Mouse (Mus musculus) MEL (cell line): ENCODE measurements around the gene Iqsec3. TPM values are rescaled to one million over a fixed set of nuclear protein-coding genes. Genes with fewer than 3 reads are reported as not detected.

Experiments
- DNase-seq: peaks from one replicate; pipeline ENCODE4 v3.0.0; 2011; ENCODE audit warnings: low read depth, low spot score
- H3K27ac ChIP-seq: 2 replicates; pipeline ENCODE4 v1.5.1; 2012; ENCODE audit warnings: low read depth, mild to moderate bottlenecking, control low read depth, low read length, moderate library complexity; ENCODE audit not compliant: control insufficient read depth
- H3K27me3 ChIP-seq, 2 experiments: fragments of 150-350 bp in 1 of 2; sonication (generic) in 1 of 2; 2 replicates each; pipeline ENCODE4 v1.6.1; 2012; ENCODE audit warnings: low read length in 2 of 2, mild to moderate bottlenecking in 2 of 2, improper control_type of control experiment in 1 of 2, moderate library complexity in 1 of 2; ENCODE audit not compliant: insufficient read depth in 2 of 2, control insufficient read depth in 1 of 2
- H3K36me3 ChIP-seq, 2 experiments: 2 replicates each; pipeline ENCODE4 v1.6.1; 2012 to 2014; ENCODE audit warnings: low read length in 2 of 2, improper control_type of control experiment in 1 of 2, inconsistent platforms in 1 of 2, mild to moderate bottlenecking in 1 of 2; ENCODE audit not compliant: insufficient read depth in 2 of 2, control insufficient read depth in 1 of 2
- H3K4me1 ChIP-seq, 2 experiments: fragments of 150-350 bp in 1 of 2; sonication (generic) in 1 of 2; 2 replicates each; pipeline ENCODE4 v1.6.1; 2012; ENCODE audit warnings: low read length in 2 of 2, improper control_type of control experiment in 1 of 2, mild to moderate bottlenecking in 1 of 2; ENCODE audit not compliant: insufficient read depth in 2 of 2, control insufficient read depth in 1 of 2
- H3K4me3 ChIP-seq, 2 experiments: fragments of 150-350 bp in 1 of 2; sonication (generic) in 1 of 2; 2 replicates each; pipeline ENCODE4 v1.5.1; 2012; ENCODE audit warnings: low read depth in 2 of 2, low read length in 2 of 2, mild to moderate bottlenecking in 2 of 2, moderate library complexity in 2 of 2, control low read depth in 1 of 2, improper control_type of control experiment in 1 of 2; ENCODE audit not compliant: control insufficient read depth in 1 of 2, insufficient read depth in 1 of 2
- H3K79me2 ChIP-seq: 2 replicates; pipeline ENCODE4 v1.6.1; 2012; ENCODE audit warnings: mild to moderate bottlenecking, low read length, moderate library complexity; ENCODE audit not compliant: control insufficient read depth, poor library complexity, insufficient read depth
- H3K9ac ChIP-seq: 2 replicates; pipeline ENCODE4 v1.6.1; 2012; ENCODE audit warnings: low read depth, mild to moderate bottlenecking, control low read depth, low read length, moderate library complexity; ENCODE audit not compliant: control insufficient read depth, poor library complexity, severe bottlenecking
- H3K9me3 ChIP-seq: fragments of 150-350 bp; sonication (generic); replicated peaks from 2 replicates; pipeline ENCODE4 v1.6.1; 2012; ENCODE audit warnings: mild to moderate bottlenecking, low read length, improper control_type of control experiment, moderate library complexity; ENCODE audit not compliant: insufficient read depth
- CHD1 ChIP-seq: IDR thresholded peaks from 2 replicates; pipeline ENCODE4 v1.6.1; 2012; ENCODE audit warnings: low read depth, mild to moderate bottlenecking, inconsistent platforms, low read length, improper control_type of control experiment
- EP300 ChIP-seq, 2 experiments: IDR thresholded peaks; 2 replicates each; pipeline ENCODE4 v1.6.1; 2011; ENCODE audit warnings: improper control_type of control experiment in 2 of 2, low read length in 2 of 2, low read depth in 1 of 2, mild to moderate bottlenecking in 1 of 2
- GABPA ChIP-seq: IDR thresholded peaks from 2 replicates; pipeline ENCODE4 v1.6.1; 2012; ENCODE audit warnings: low read depth, mild to moderate bottlenecking, inconsistent platforms, low read length, improper control_type of control experiment, moderate library complexity
- GATA1 ChIP-seq: IDR thresholded peaks from 2 replicates; pipeline ENCODE4 v1.6.1; 2011; ENCODE audit warnings: low read depth, low read length, improper control_type of control experiment
- HCFC1 ChIP-seq: IDR thresholded peaks from 2 replicates; pipeline ENCODE4 v1.6.1; 2012; ENCODE audit warnings: low read depth, mild to moderate bottlenecking, inconsistent platforms, low read length, improper control_type of control experiment, moderate library complexity
- JUND ChIP-seq: IDR thresholded peaks from 2 replicates; pipeline ENCODE4 v1.6.1; 2011; ENCODE audit warnings: low read depth, mild to moderate bottlenecking, improper control_type of control experiment, low read length
- KAT2A ChIP-seq: conservative IDR thresholded peaks from 2 replicates; pipeline ENCODE4 v1.6.1; 2012; ENCODE audit warnings: low read depth, low read length, improper control_type of control experiment, inconsistent platforms
- MAX ChIP-seq: IDR thresholded peaks from 2 replicates; pipeline ENCODE4 v1.6.1; 2011; ENCODE audit warnings: low read length, improper control_type of control experiment
- MXI1 ChIP-seq: IDR thresholded peaks from 2 replicates; pipeline ENCODE4 v1.6.1; 2011; ENCODE audit warnings: mild to moderate bottlenecking, low read depth, low read length, improper control_type of control experiment
- MYB ChIP-seq: IDR thresholded peaks from 2 replicates; pipeline ENCODE4 v1.6.1; 2011; ENCODE audit warnings: mild to moderate bottlenecking, low read depth, low read length, improper control_type of control experiment
- MYC ChIP-seq: IDR thresholded peaks from 2 replicates; pipeline ENCODE4 v1.6.1; 2011; ENCODE audit warnings: low read depth, mild to moderate bottlenecking, low read length, improper control_type of control experiment, moderate library complexity
- NELFE ChIP-seq: IDR thresholded peaks from 2 replicates; pipeline ENCODE4 v1.6.1; 2011; ENCODE audit warnings: low read depth, low read length, improper control_type of control experiment
- NRF1 ChIP-seq: IDR thresholded peaks from 2 replicates; pipeline ENCODE4 v1.6.1; 2014; ENCODE audit warnings: low read depth, mild to moderate bottlenecking, inconsistent platforms, low read length, improper control_type of control experiment, moderate library complexity; ENCODE audit not compliant: poor library complexity, insufficient read depth, severe bottlenecking
- POLR2A ChIP-seq, 2 experiments: IDR thresholded peaks; 2 replicates each; pipeline ENCODE4 v1.6.1; 2011 to 2012; ENCODE audit warnings: low read length in 2 of 2, mild to moderate bottlenecking in 2 of 2, control low read depth in 1 of 2, improper control_type of control experiment in 1 of 2, low read depth in 1 of 2, moderate library complexity in 1 of 2; ENCODE audit not compliant: control insufficient read depth in 1 of 2, insufficient read depth in 1 of 2, poor library complexity in 1 of 2
- POLR2AphosphoS5 ChIP-seq: IDR thresholded peaks from 2 replicates; pipeline ENCODE4 v1.6.1; 2012; ENCODE audit warnings: low read depth, borderline replicate concordance, mild to moderate bottlenecking, inconsistent platforms, low read length, moderate library complexity, mixed read lengths
- RAD21 ChIP-seq: IDR thresholded peaks from 2 replicates; pipeline ENCODE4 v1.6.1; 2011; ENCODE audit warnings: mild to moderate bottlenecking, low read depth, low read length, improper control_type of control experiment
- SMC3 ChIP-seq: IDR thresholded peaks from 2 replicates; pipeline ENCODE4 v1.6.1; 2011; ENCODE audit warnings: low read depth, low read length, improper control_type of control experiment
- TAL1 ChIP-seq: IDR thresholded peaks from 2 replicates; pipeline ENCODE4 v1.6.1; 2012; ENCODE audit warnings: mild to moderate bottlenecking, inconsistent platforms, low read length, moderate library complexity, mixed read lengths
- TCF12 ChIP-seq: IDR thresholded peaks from 2 replicates; pipeline ENCODE4 v1.6.1; 2014; ENCODE audit warnings: low read depth, mild to moderate bottlenecking, inconsistent platforms, low read length, improper control_type of control experiment, moderate library complexity
- UBTF ChIP-seq: IDR thresholded peaks from 2 replicates; pipeline ENCODE4 v1.6.1; 2012; ENCODE audit warnings: low read depth, mild to moderate bottlenecking, inconsistent platforms, low read length, improper control_type of control experiment, moderate library complexity, borderline replicate concordance; ENCODE audit not compliant: insufficient read depth
- USF2 ChIP-seq, 2 experiments: IDR thresholded peaks; 2 replicates each; pipeline ENCODE4 v1.6.1; 2011 to 2012; ENCODE audit warnings: improper control_type of control experiment in 2 of 2, low read length in 2 of 2, borderline replicate concordance in 1 of 2, inconsistent platforms in 1 of 2, low read depth in 1 of 2, mild to moderate bottlenecking in 1 of 2; ENCODE audit not compliant: insufficient read depth in 1 of 2
- ZMIZ1 ChIP-seq: IDR thresholded peaks from 2 replicates; pipeline ENCODE4 v1.6.1; 2012; ENCODE audit warnings: low read depth, mild to moderate bottlenecking, inconsistent platforms, low read length, improper control_type of control experiment, moderate library complexity
- polyA plus RNA-seq, 2 experiments: library from polyadenylated mRNA; stranded (reverse) in 1 of 2; unstranded in 1 of 2; fragments of >175 nt in 1 of 2; fragments of >200 nt in 1 of 2; gene quantifications; 2 replicates each; pipeline versions ENCODE4 v1.2.1 to v1.2.4; 2012; ENCODE audit warnings: low replicate concordance in 2 of 2, low read depth in 1 of 2; ENCODE audit not compliant: insufficient read length in 2 of 2, insufficient read depth in 1 of 2, missing spikeins in 1 of 2
- total RNA-seq: library from RNA; depleted of rRNA; stranded (reverse); fragments of 300-350 nt; gene quantifications from 2 replicates; pipeline ENCODE4 v1.2.3, GENCODE M21; 2012

Gene Iqsec3
- total and polyA plus RNA-seq, 3 experiments, result 0.04 TPM; not detected in 2

GRCm38 (mm10) chr6:121498819-121499535, 25.5 kb upstream of the Iqsec3 start:
- TF ChIP-seq SMC3 (no peak), MYB (no peak), TAL1 (no peak), EP300 (IDR thresholded peaks at IDR 0.05; ENCODE audit: low read depth in 1 of 2, low read length in 2 of 2) (no peak)
- Histone ChIP-seq H3K36me3 (no peaks in the 10 kb centered on the region), H3K9me3 (no peaks in the 10 kb centered on the region), H3K4me1 (no peaks in the 10 kb centered on the region), H3K27ac (no peak overlapping the region), H3K27me3 (0 out of 4 replicates have a peak, but pooled peaks cover 0 to 1% of the 10 kb centered on the region in 2 experiments), H3K79me2 (no peaks in the 10 kb centered on the region), H3K9ac (no peak overlapping the region), H3K4me3 (no peak overlapping the region)
- DNase-seq, result no peak

- 0 out of 4 replicates have a peak, but pooled peaks cover 0 to 1% of the 10 kb centered on the region in 2 experiments for H3K27me3 ChIP-seq
- no peak overlapping the region for H3K9ac ChIP-seq
- TF ChIP-seq TAL1, result no peak
- TF ChIP-seq CHD1, result no peak
- no peak for TF ChIP-seq MXI1
- TF ChIP-seq UBTF, result no peak
- no peak for TF ChIP-seq GABPA
- TF ChIP-seq HCFC1, result no peak
- no peak for TF ChIP-seq MYC
- TF ChIP-seq TCF12, result no peak
- no peak for TF ChIP-seq JUND
- no peak for TF ChIP-seq POLR2A (IDR thresholded peaks at IDR 0.05; ENCODE audit: control insufficient read depth in 1 of 2, insufficient read depth in 1 of 2, low read depth in 1 of 2, low read length in 2 of 2, poor library complexity in 1 of 2)
- TF ChIP-seq GATA1, result no peak
- TF ChIP-seq MAX, result no peak
- no peak for TF ChIP-seq KAT2A
- TF ChIP-seq USF2 (IDR thresholded peaks at IDR 0.05; ENCODE audit: borderline replicate concordance in 1 of 2, insufficient read depth in 1 of 2, low read depth in 1 of 2, low read length in 2 of 2), result no peak
- no peak for TF ChIP-seq ZMIZ1
- TF ChIP-seq NELFE, result no peak
- TF ChIP-seq NRF1, result no peak
- TF ChIP-seq RAD21, result no peak
- TF ChIP-seq POLR2AphosphoS5, result no peak
- TF ChIP-seq, all 39 proteins: peak for 0
- H3K4me1 ChIP-seq, result no peaks in the 10 kb centered on the region
- no peak overlapping the region for H3K4me3 ChIP-seq
- no peak overlapping the region for H3K27ac ChIP-seq
- no peaks in the 10 kb centered on the region for H3K9me3 ChIP-seq
- H3K79me2 ChIP-seq, result no peaks in the 10 kb centered on the region
- no peaks in the 10 kb centered on the region for H3K36me3 ChIP-seq
- no peak for DNase-seq
These were observed 22.1 kb upstream of the Iqsec3 start for GRCm38 (mm10) chr6:121495606-121496005.
